Mouse (Mus musculus): Measurements from ENCODE around the gene Olfr1410. TPM values are rescaled to one million over a fixed set of nuclear protein-coding genes. Genes with fewer than 3 reads are reported as not detected.

Gene Olfr1410
- polyA plus RNA-seq, 1 experiment from 2014 or later = not detected

GRCm38 (mm10) chr1:92628227-92628626 lies 22.6 kb downstream of the Olfr1410 start:
- Histone ChIP-seq H3K4me2 (replicated peaks; ENCODE audit: low read depth) (no peak overlapping the region), H3K36me3 (ENCODE audit: control insufficient read depth, insufficient read depth, low read length) (no peaks in the 10 kb centered on the region), H3K27me3 (ENCODE audit: control insufficient read depth, insufficient read depth, low read length) (no peaks in the 10 kb centered on the region), H3K9me3 (ENCODE audit: control insufficient read depth, low read length) (no peaks in the 10 kb centered on the region), H3K4me1 (replicated peaks; ENCODE audit: control insufficient read depth, insufficient read depth) (no peaks in the 10 kb centered on the region), H3K9ac (ENCODE audit: low read length) (no peak overlapping the region), H3K4me3 (ENCODE audit: low read depth, low read length) (no peak overlapping the region), H3K27ac (replicated peaks) (no peak overlapping the region)
- 67% methylated on average over 4 of the region's 4 CpGs for WGBS
- DNase-seq (ENCODE audit: low spot score) = no peak
- ATAC-seq (ENCODE audit: low FRiP score, low TSS enrichment) = no peak
- TF ChIP-seq CTCF (IDR thresholded peaks at IDR 0.05; ENCODE audit: low read depth) = no peak
- no peak for TF ChIP-seq EP300 (optimal IDR thresholded peaks at IDR 0.05)

- Histone ChIP-seq H3K9ac (ENCODE audit: low read length) (no peak overlapping the region), H3K27me3 (ENCODE audit: control insufficient read depth, insufficient read depth, low read length) (no peaks in the 10 kb centered on the region), H3K4me1 (replicated peaks; ENCODE audit: control insufficient read depth, insufficient read depth) (no peaks in the 10 kb centered on the region), H3K27ac (replicated peaks) (no peak overlapping the region), H3K9me3 (ENCODE audit: control insufficient read depth, low read length) (no peaks in the 10 kb centered on the region), H3K4me3 (ENCODE audit: low read depth, low read length) (no peak overlapping the region), H3K4me2 (replicated peaks; ENCODE audit: low read depth) (no peak overlapping the region), H3K36me3 (ENCODE audit: control insufficient read depth, insufficient read depth, low read length) (peaks cover 8% of the 10 kb centered on the region)
- WGBS = 74% methylated on average over 5 of the region's 5 CpGs
- TF ChIP-seq EP300 (optimal IDR thresholded peaks at IDR 0.05) (no peak), CTCF (IDR thresholded peaks at IDR 0.05; ENCODE audit: low read depth) (no peak)
- ATAC-seq (ENCODE audit: low FRiP score, low TSS enrichment) (no peak), DNase-seq (ENCODE audit: low spot score) (no peak)
Observed at GRCm38 (mm10) chr1:92632196-92632595, 26.6 kb downstream of the Olfr1410 start.

- no peak for DNase-seq (ENCODE audit: low spot score)
- no peak for ATAC-seq (ENCODE audit: low FRiP score, low TSS enrichment)
Observed at GRCm38 (mm10) chr1:92632948-92633347, 27.4 kb downstream of the Olfr1410 start.

GRCm38 (mm10) chr1:92633726-92634125 lies 28.1 kb downstream of the Olfr1410 start:
- TF ChIP-seq CTCF (IDR thresholded peaks at IDR 0.05; ENCODE audit: low read depth) = no peak
- no peak for TF ChIP-seq EP300 (optimal IDR thresholded peaks at IDR 0.05)
- Histone ChIP-seq H3K4me2 (replicated peaks; ENCODE audit: low read depth) (no peak overlapping the region), H3K4me1 (replicated peaks; ENCODE audit: control insufficient read depth, insufficient read depth) (no peaks in the 10 kb centered on the region), H3K36me3 (ENCODE audit: control insufficient read depth, insufficient read depth, low read length) (peaks cover 8% of the 10 kb centered on the region), H3K9me3 (ENCODE audit: control insufficient read depth, low read length) (no peaks in the 10 kb centered on the region), H3K9ac (ENCODE audit: low read length) (no peak overlapping the region), H3K27ac (replicated peaks) (no peak overlapping the region), H3K27me3 (ENCODE audit: control insufficient read depth, insufficient read depth, low read length) (no peaks in the 10 kb centered on the region), H3K4me3 (ENCODE audit: low read depth, low read length) (no peak overlapping the region)
- DNase-seq (ENCODE audit: low spot score) (no peak), ATAC-seq (ENCODE audit: low FRiP score, low TSS enrichment) (no peak)
- 84% methylated on average over 8 of the region's 8 CpGs for WGBS

More at GRCm38 (mm10) chr1:92632948-92633347, 27.4 kb downstream of the Olfr1410 start:
- Histone ChIP-seq H3K4me3 (ENCODE audit: low read depth, low read length) (no peak overlapping the region), H3K4me2 (replicated peaks; ENCODE audit: low read depth) (no peak overlapping the region), H3K9me3 (ENCODE audit: control insufficient read depth, low read length) (no peaks in the 10 kb centered on the region), H3K9ac (ENCODE audit: low read length) (no peak overlapping the region), H3K4me1 (replicated peaks; ENCODE audit: control insufficient read depth, insufficient read depth) (no peaks in the 10 kb centered on the region), H3K27me3 (ENCODE audit: control insufficient read depth, insufficient read depth, low read length) (no peaks in the 10 kb centered on the region), H3K27ac (replicated peaks) (no peak overlapping the region), H3K36me3 (ENCODE audit: control insufficient read depth, insufficient read depth, low read length) (peaks cover 8% of the 10 kb centered on the region)
- no peak for TF ChIP-seq EP300 (optimal IDR thresholded peaks at IDR 0.05)
- TF ChIP-seq CTCF (IDR thresholded peaks at IDR 0.05; ENCODE audit: low read depth) = no peak; the same call in 1 of the 2 replicates
- 59% methylated on average over 6 of the region's 6 CpGs for WGBS

GRCm38 (mm10) chr1:92634569-92634968 lies 29.0 kb downstream of the Olfr1410 start:
- no peaks in the 10 kb centered on the region for H3K9me3 ChIP-seq (ENCODE audit: control insufficient read depth, low read length)
- WGBS = 67% methylated on average over 1 of the region's 1 CpGs
- H3K4me3 ChIP-seq (ENCODE audit: low read depth, low read length) = no peak overlapping the region
- H3K27ac ChIP-seq (replicated peaks) = no peak overlapping the region
- DNase-seq (ENCODE audit: low spot score) (no peak), ATAC-seq (ENCODE audit: low FRiP score, low TSS enrichment) (no peak)
- no peak overlapping the region for H3K4me2 ChIP-seq (replicated peaks; ENCODE audit: low read depth)
- no peaks in the 10 kb centered on the region for H3K4me1 ChIP-seq (replicated peaks; ENCODE audit: control insufficient read depth, insufficient read depth)
- H3K9ac ChIP-seq (ENCODE audit: low read length) = no peak overlapping the region
- TF ChIP-seq EP300 (optimal IDR thresholded peaks at IDR 0.05) = no peak
- no peak for TF ChIP-seq CTCF (IDR thresholded peaks at IDR 0.05; ENCODE audit: low read depth)
- no peaks in the 10 kb centered on the region for H3K27me3 ChIP-seq (ENCODE audit: control insufficient read depth, insufficient read depth, low read length)
- peaks cover 11% of the 10 kb centered on the region for H3K36me3 ChIP-seq (ENCODE audit: control insufficient read depth, insufficient read depth, low read length)

GRCm38 (mm10) chr1:92634976-92635599 lies 29.5 kb downstream of the Olfr1410 start:
- no peaks in the 10 kb centered on the region for H3K4me1 ChIP-seq (replicated peaks; ENCODE audit: control insufficient read depth, insufficient read depth)
- no peak overlapping the region for H3K27ac ChIP-seq (replicated peaks)
- H3K27me3 ChIP-seq (ENCODE audit: control insufficient read depth, insufficient read depth, low read length) = no peaks in the 10 kb centered on the region
- DNase-seq (ENCODE audit: low spot score) = no peak
- H3K4me3 ChIP-seq (ENCODE audit: low read depth, low read length) = no peak overlapping the region
- no peaks in the 10 kb centered on the region for H3K9me3 ChIP-seq (ENCODE audit: control insufficient read depth, low read length)
- no peak overlapping the region for H3K4me2 ChIP-seq (replicated peaks; ENCODE audit: low read depth)
- ATAC-seq (ENCODE audit: low FRiP score, low TSS enrichment) = no peak
- TF ChIP-seq CTCF (IDR thresholded peaks at IDR 0.05; ENCODE audit: low read depth) (no peak), EP300 (optimal IDR thresholded peaks at IDR 0.05) (no peak)
- H3K9ac ChIP-seq (ENCODE audit: low read length) = no peak overlapping the region
- WGBS = 70% methylated on average over 4 of the region's 4 CpGs
- H3K36me3 ChIP-seq (ENCODE audit: control insufficient read depth, insufficient read depth, low read length) = peaks cover 11% of the 10 kb centered on the region
